Mouse (Mus musculus) embryonic fibroblast, embryonic 13.5 days (primary cell): ENCODE results near the gene Klk13.

Source experiments
- CTCF ChIP-seq: IDR thresholded peaks from 2 replicates; pipeline ENCODE4 v1.5.1; 2011; ENCODE audit warnings: mild to moderate bottlenecking, control low read depth, low read length, moderate library complexity, borderline replicate concordance; ENCODE audit not compliant: insufficient read depth
- POLR2A ChIP-seq: IDR thresholded peaks from 2 replicates; pipeline ENCODE4 v1.6.1; 2011; ENCODE audit warnings: low read depth, mild to moderate bottlenecking, control low read depth, low read length, moderate library complexity

- no peak for TF ChIP-seq POLR2A
- no peak for TF ChIP-seq CTCF
These were observed 39.6 kb upstream of the Klk13 start for GRCm38 (mm10) chr7:43672581-43673260.
